Mouse (Mus musculus) hindbrain, postnatal 0 days (tissue): Measurements from ENCODE around the gene Ddx43. TPM values are rescaled to one million over a fixed set of nuclear protein-coding genes. Genes with fewer than 3 reads are reported as not detected.

Experiments
- ATAC-seq: fragments of 200-750 bp; cut with Nextera tagmentation; 2 replicates; pipeline ENCODE4 v1.8.0; 2017; ENCODE audit warnings: mild to moderate bottlenecking, moderate TSS enrichment, moderate library complexity
- DNase-seq: peaks from one replicate; pipeline ENCODE4 v3.0.0-alpha.2; 2015; ENCODE audit warnings: low spot score
- H3K27ac ChIP-seq: fragments of 300-500 bp; sonication (generic); 2 replicates; pipeline ENCODE4 v1.5.1; 2014; ENCODE audit warnings: mild to moderate bottlenecking
- H3K27me3 ChIP-seq: fragments of 300-500 bp; sonication (generic); 2 replicates; pipeline ENCODE4 v1.6.1; 2014; ENCODE audit warnings: low read length, mixed read lengths; ENCODE audit not compliant: insufficient read depth
- H3K36me3 ChIP-seq: fragments of 300-500 bp; sonication (generic); 2 replicates; pipeline ENCODE4 v1.6.1; 2014; ENCODE audit warnings: low read length, mixed read lengths; ENCODE audit not compliant: insufficient read depth
- H3K4me1 ChIP-seq: fragments of 300-500 bp; sonication (generic); 2 replicates; pipeline ENCODE4 v1.6.1; 2014; ENCODE audit warnings: antibody characterized with exemption, low read length, mixed read lengths; ENCODE audit not compliant: insufficient read depth
- H3K4me2 ChIP-seq: fragments of 300-500 bp; sonication (generic); 2 replicates; pipeline ENCODE4 v1.6.1; 2014; ENCODE audit warnings: low read depth, mild to moderate bottlenecking, low read length, moderate library complexity, mixed read lengths
- H3K4me3 ChIP-seq: fragments of 300-500 bp; sonication (generic); 2 replicates; pipeline ENCODE4 v1.5.1; 2014; ENCODE audit warnings: low read length
- H3K9ac ChIP-seq: fragments of 300-500 bp; sonication (generic); replicated peaks from 2 replicates; pipeline ENCODE4 v1.6.1; 2014; ENCODE audit warnings: mild to moderate bottlenecking, low read length, moderate library complexity, mixed read lengths
- H3K9me3 ChIP-seq: fragments of 300-500 bp; sonication (generic); 2 replicates; pipeline ENCODE4 v1.6.1; 2016; ENCODE audit warnings: low read length, mixed read lengths
- CTCF ChIP-seq: IDR thresholded peaks from 2 replicates; pipeline ENCODE4 v1.5.1; 2016; ENCODE audit warnings: antibody characterized with exemption, control low read depth, low read depth
- WGBS: fragments of 180-500 bp; shearing (Covaris S2); extraction: QIAGEN DNeasy Blood & Tissue Kit; methylation state at CpG from one replicate; pipeline ENCODE4 v1.1.7; 2014; 5-methylcytosine and 5-hydroxymethylcytosine counted together
- polyA plus RNA-seq: library from polyadenylated mRNA; unstranded; fragments of >200 nt; fragmentation: Nextera tagmentation; extraction: Ambion mirVana; gene quantifications from 2 replicates; pipeline ENCODE4 v1.2.1, GENCODE M21; 2015
- total RNA-seq: library from RNA; depleted of rRNA; stranded (reverse); fragments of >200 nt; gene quantifications from 2 replicates; pipeline ENCODE4 v1.2.3, GENCODE M21; 2014

Gene Ddx43
- total and polyA plus RNA-seq, 2 experiments from 2014 or later = 0.38 TPM; not detected in 1

DNA sequence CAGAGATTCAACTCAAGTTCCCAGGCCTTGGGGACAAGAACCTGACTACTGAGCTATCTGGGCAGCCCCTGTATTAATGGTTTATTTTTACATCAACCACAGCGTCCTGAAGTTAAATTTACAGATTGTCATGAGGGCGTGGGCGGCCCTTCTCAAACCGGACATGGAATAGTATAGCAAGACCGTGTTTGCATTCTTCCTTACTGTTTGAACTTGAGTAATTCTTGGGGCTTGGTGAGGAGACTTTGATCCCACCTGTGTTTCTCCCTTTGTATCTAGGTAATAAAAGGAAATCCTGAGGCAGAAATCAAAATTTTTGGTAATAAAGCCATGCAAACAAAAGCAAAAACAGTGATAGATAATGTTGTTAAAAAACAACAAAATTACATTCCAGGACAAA is 5.0 kb downstream of the Ddx43 start:
- no peak for TF ChIP-seq CTCF
- Histone ChIP-seq H3K27me3 (peaks cover 14% of the 10 kb centered on the region; the same call in 1 of the 2 replicates), H3K4me1 (no peaks in the 10 kb centered on the region), H3K36me3 (no peaks in the 10 kb centered on the region), H3K4me2 (no peak overlapping the region), H3K9me3 (no peaks in the 10 kb centered on the region), H3K4me3 (no peak overlapping the region), H3K27ac (no peak overlapping the region), H3K9ac (no peak overlapping the region)
- 87% methylated on average over 5 of the region's 5 CpGs for WGBS
- DNase-seq = no peak
- ATAC-seq = no peak

DNA sequence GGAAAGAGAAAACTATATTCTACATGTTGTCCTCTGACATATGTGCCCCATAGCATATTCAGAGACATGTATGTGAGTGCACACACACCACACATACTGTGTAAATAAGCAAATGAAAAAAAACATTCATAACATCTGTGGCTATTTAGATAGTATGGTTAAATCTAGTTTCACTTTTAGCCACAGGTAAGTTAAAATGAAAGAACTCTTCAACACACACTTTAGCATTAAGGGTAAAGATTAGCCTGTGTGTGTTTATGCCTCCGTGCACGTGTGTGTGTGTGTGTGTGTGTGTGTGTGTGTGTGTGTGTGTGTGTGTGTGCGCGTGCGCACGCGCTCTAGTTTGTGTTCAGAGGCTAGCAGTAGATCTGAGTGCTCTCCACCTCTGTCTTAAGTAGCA is 6.0 kb downstream of the Ddx43 start:
- ATAC-seq (no peak), DNase-seq (no peak)
- no peak overlapping the region for H3K27ac ChIP-seq
- no peaks in the 10 kb centered on the region for H3K4me1 ChIP-seq
- WGBS = 94% methylated on average over 7 of the region's 7 CpGs
- H3K4me2 ChIP-seq = no peak overlapping the region
- no peak overlapping the region for H3K9ac ChIP-seq
- H3K36me3 ChIP-seq = no peaks in the 10 kb centered on the region
- no peak for TF ChIP-seq CTCF
- peaks cover 8% of the 10 kb centered on the region; the same call in 1 of the 2 replicates for H3K27me3 ChIP-seq
- H3K4me3 ChIP-seq = no peak overlapping the region
- H3K9me3 ChIP-seq = no peaks in the 10 kb centered on the region

DNA sequence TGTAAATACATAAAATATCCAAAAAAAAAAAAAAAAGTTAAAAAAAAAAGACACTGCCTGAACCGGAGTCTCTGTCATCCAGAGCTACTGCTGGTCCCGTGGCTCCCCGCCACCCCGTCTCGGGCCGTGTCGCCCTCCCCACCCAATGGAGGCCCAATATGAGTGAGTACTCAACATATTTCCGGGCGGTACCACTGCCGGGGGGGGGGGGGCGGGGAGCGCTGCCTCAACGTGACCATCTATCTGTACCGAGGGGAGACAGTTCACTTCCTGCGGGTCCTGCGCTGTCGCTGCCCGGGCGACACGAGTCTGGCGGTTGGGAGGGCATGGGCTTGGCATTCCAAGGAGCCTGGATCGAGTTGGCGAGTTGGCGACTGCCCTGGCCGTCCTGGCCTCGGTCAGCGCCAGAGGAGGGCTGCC is 31.8 kb downstream of the Ddx43 start:
- no peak for TF ChIP-seq CTCF
- H3K9ac ChIP-seq = peak overlapping the region; percentile 33; the same call in 1 of the 2 replicates
- H3K9me3 ChIP-seq = no peaks in the 10 kb centered on the region
- H3K4me3 ChIP-seq = peak overlapping the region; percentile 30
- 28% methylated on average over 26 of the region's 27 CpGs for WGBS
- H3K4me1 ChIP-seq = no peaks in the 10 kb centered on the region
- peak; percentile 45; the same call in 1 of the 2 replicates for ATAC-seq
- H3K27me3 ChIP-seq = no peaks in the 10 kb centered on the region
- H3K36me3 ChIP-seq = no peaks in the 10 kb centered on the region
- H3K4me2 ChIP-seq = peak overlapping the region; percentile 57
- DNase-seq = peak; percentile 20
- no peak overlapping the region for H3K27ac ChIP-seq

DNA sequence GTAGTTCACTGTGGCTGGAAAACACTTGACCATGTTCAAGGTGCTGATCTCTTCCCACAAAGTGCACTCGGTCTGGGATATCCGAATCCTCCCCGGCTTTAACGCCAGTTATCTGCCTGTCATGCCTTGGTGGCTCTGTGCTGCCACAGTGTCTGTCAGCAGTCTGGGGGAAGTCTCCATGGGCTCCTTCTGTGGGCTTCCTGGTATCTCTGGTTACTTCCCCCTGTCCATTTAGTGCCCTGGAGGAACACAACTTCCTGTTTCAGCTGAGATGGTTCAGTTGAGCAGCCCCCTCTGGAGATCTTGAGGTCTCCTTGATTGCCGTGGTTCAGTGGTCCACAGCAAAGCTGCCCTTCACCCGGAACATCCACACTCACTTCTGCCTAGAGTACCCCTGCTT is 32.6 kb downstream of the Ddx43 start:
- no peak overlapping the region for H3K27ac ChIP-seq
- no peaks in the 10 kb centered on the region for H3K36me3 ChIP-seq
- H3K27me3 ChIP-seq = no peaks in the 10 kb centered on the region
- peak overlapping the region; percentile 57 for H3K4me2 ChIP-seq
- H3K9ac ChIP-seq = no peak overlapping the region
- 83% methylated on average over 6 of the region's 6 CpGs for WGBS
- no peak for TF ChIP-seq CTCF
- no peaks in the 10 kb centered on the region for H3K4me1 ChIP-seq
- no peak overlapping the region for H3K4me3 ChIP-seq
- DNase-seq (no peak), ATAC-seq (no peak)
- no peaks in the 10 kb centered on the region for H3K9me3 ChIP-seq

DNA sequence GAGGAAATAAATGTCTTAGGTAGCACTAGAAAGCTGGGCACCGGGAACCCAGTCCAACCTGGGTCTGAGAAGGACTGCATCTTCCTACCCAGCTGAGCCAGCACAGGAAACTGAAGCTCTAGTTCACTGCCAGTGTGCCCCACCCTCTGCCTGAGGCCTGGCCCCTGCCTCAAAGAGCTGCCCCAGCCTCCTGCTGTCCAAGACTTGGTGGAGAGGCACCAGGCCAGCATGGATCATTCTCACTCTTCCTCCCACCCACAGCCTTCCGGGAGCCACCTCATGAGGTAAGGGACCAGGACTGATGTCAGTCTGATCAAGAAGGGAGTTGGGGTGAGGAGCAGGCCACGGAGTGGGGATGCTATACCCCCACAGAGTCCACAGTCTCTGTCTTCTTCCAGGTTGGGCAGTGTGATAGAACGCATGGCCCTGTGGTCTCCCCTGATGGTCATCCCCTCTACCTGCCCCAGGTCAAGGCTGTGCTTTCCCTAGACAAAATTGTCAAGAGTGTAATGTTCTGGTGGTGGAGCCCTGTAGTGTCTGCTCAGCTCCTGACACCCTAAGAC is 33.4 kb downstream of the Ddx43 start:
- TF ChIP-seq CTCF = no peak
- ATAC-seq (peak; percentile 29; the same call in 1 of the 2 replicates), DNase-seq (no peak)
- no peaks in the 10 kb centered on the region for H3K9me3 ChIP-seq
- no peaks in the 10 kb centered on the region for H3K27me3 ChIP-seq
- WGBS = 86% methylated on average over 4 of the region's 4 CpGs
- H3K4me3 ChIP-seq = no peak overlapping the region
- H3K36me3 ChIP-seq = no peaks in the 10 kb centered on the region
- no peaks in the 10 kb centered on the region for H3K4me1 ChIP-seq
- no peak overlapping the region for H3K27ac ChIP-seq
- no peak overlapping the region for H3K9ac ChIP-seq
- no peak overlapping the region for H3K4me2 ChIP-seq

DNA sequence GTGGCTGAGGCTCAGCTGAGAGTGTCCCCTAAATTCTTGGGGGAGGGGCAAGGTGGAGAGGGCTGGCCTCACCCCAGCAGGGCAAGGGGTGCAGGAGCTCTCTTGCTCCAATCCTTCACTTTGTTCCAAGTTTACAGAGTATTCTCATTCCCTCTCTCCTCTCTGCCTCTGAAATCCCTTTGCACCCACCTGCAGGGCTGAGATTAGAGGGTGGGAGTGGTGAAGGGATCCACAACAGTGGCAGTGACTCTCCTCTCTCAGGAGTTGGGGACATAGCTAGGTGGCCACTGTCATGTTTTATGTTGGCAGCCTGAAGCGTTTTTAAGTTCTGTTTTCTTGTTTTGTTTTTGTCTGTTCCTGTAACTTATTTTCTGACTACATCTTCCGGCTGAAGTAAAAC is 34.0 kb downstream of the Ddx43 start:
- no peaks in the 10 kb centered on the region for H3K9me3 ChIP-seq
- 68% methylated on average over 2 of the region's 2 CpGs for WGBS

DNA sequence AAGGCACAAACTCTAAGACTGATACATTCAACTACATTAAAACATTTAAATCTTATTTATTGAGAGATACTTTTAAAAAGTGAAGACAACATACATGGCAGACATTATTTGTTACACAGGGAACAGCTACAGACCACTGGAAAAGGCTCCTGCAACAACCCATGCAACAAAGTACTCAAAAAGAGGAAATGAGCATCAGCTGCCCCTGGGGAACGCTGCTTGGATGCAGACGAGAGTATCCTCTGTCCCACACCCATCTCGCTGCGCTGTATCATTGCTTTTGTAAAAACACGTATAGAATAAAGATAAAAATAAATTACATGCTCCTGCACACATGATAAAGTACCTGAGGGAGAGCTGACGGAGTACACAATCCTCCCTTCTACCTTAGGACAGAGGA is 34.9 kb downstream of the Ddx43 start:
- no peaks in the 10 kb centered on the region for H3K9me3 ChIP-seq
- no peak overlapping the region for H3K27ac ChIP-seq
- no peak for TF ChIP-seq CTCF
- no peak overlapping the region for H3K4me3 ChIP-seq
- H3K9ac ChIP-seq = no peak overlapping the region
- DNase-seq (no peak), ATAC-seq (no peak)
- WGBS = 78% methylated on average over 6 of the region's 6 CpGs
- H3K4me1 ChIP-seq = no peaks in the 10 kb centered on the region
- H3K27me3 ChIP-seq = no peaks in the 10 kb centered on the region
- H3K36me3 ChIP-seq = no peaks in the 10 kb centered on the region
- H3K4me2 ChIP-seq = no peak overlapping the region

More for the DNA sequence above, 34.0 kb downstream of the Ddx43 start:
- H3K9ac ChIP-seq = no peak overlapping the region
- no peaks in the 10 kb centered on the region for H3K27me3 ChIP-seq
- no peaks in the 10 kb centered on the region for H3K4me1 ChIP-seq
- no peak overlapping the region for H3K27ac ChIP-seq
- ATAC-seq = no peak
- H3K4me2 ChIP-seq = no peak overlapping the region
- no peak overlapping the region for H3K4me3 ChIP-seq
- DNase-seq = no peak
- H3K36me3 ChIP-seq = no peaks in the 10 kb centered on the region
- TF ChIP-seq CTCF = no peak
